Mouse (Mus musculus) small intestine, adult 2 months (tissue): ENCODE data around the gene Gpr183. TPM values are rescaled to one million over a fixed set of nuclear protein-coding genes. Genes with fewer than 3 reads are reported as not detected.

Source experiments
- H3K27ac ChIP-seq: fragments of 200-500 bp; 2 replicates; pipeline ENCODE4 v1.5.1; 2012; ENCODE audit warnings: low read depth, low read length, control low read depth, inconsistent platforms; ENCODE audit not compliant: insufficient read depth
- H3K27me3 ChIP-seq: fragments of 200-500 bp; 2 replicates; pipeline ENCODE4 v1.6.1; 2012; ENCODE audit warnings: mild to moderate bottlenecking, moderate library complexity, low read length, inconsistent platforms; ENCODE audit not compliant: control insufficient read depth, insufficient read depth
- H3K36me3 ChIP-seq: fragments of 200-500 bp; 2 replicates; pipeline ENCODE4 v1.6.1; 2012; ENCODE audit warnings: mild to moderate bottlenecking, low read length, control low read depth, inconsistent platforms; ENCODE audit not compliant: control insufficient read depth, insufficient read depth
- H3K4me1 ChIP-seq: fragments of 200-500 bp; 2 replicates; pipeline ENCODE4 v1.6.1; 2012; ENCODE audit warnings: low read length, inconsistent platforms, mixed read lengths; ENCODE audit not compliant: control insufficient read depth, insufficient read depth, insufficient read length
- H3K4me3 ChIP-seq: fragments of 200-500 bp; 2 replicates; pipeline ENCODE4 v1.5.1; 2012; ENCODE audit warnings: low read depth, mild to moderate bottlenecking, control low read depth, inconsistent platforms, low read length, moderate library complexity
- CTCF ChIP-seq: fragments of 200-500 bp; IDR thresholded peaks from 2 replicates; pipeline ENCODE4 v1.5.1; 2012; ENCODE audit warnings: low read depth, mild to moderate bottlenecking, control low read depth, inconsistent platforms, low read length, moderate library complexity, mixed read lengths; ENCODE audit not compliant: insufficient replicate concordance, insufficient read length; ENCODE audit errors: extremely low read depth
- POLR2A ChIP-seq: fragments of 200-500 bp; IDR thresholded peaks from 2 replicates; pipeline ENCODE4 v1.6.1; 2012; ENCODE audit warnings: low read depth, mild to moderate bottlenecking, control low read depth, inconsistent platforms, low read length, moderate library complexity
- WGBS: fragments of 180-500 bp; shearing (Covaris S2); methylation state at CpG from one replicate; pipeline ENCODE4 v1.1.7; 2018; 5-methylcytosine and 5-hydroxymethylcytosine counted together
- polyA plus RNA-seq: library from polyadenylated mRNA; depleted of rRNA; stranded (reverse); fragments of >200 nt; gene quantifications from 2 replicates; pipeline ENCODE4 v1.2.3, GENCODE M21; 2012

Gpr183 gene
- polyA plus RNA-seq, 1 experiment: 1.8 TPM

DNA sequence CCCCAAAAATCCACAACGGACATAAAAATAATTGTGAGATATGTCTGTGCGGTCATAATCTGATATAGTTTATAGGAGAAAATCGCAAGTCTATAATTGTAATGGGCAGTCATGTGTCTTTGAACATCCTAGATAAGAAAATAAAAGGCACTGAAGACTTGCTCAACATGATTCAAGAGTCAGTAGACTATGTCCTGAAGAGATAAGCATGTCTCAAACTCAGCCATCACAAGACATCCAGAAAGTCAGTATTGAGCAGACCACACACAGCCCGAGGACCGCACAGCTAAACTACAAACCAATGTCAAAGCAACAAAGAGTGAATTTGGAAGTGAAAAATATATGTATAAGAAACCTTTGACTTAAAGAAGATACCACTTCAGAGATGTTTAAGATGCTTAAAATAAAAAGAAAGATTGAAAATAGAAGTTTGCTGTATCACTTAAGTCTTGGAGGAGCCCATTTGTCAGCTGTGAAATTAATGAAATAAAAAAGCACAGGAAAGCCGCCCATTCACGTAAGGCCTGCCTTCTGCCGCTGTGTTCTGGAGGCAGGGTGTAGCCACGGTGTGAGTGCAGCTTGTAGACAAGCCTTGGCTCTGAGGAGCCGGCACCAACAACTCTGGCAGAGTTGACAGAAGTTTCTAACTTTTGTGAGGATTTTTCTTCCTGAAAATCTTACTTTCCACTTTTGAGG is 7.7 kb downstream of the Gpr183 start:
- H3K4me3 ChIP-seq: no peak overlapping the region

DNA sequence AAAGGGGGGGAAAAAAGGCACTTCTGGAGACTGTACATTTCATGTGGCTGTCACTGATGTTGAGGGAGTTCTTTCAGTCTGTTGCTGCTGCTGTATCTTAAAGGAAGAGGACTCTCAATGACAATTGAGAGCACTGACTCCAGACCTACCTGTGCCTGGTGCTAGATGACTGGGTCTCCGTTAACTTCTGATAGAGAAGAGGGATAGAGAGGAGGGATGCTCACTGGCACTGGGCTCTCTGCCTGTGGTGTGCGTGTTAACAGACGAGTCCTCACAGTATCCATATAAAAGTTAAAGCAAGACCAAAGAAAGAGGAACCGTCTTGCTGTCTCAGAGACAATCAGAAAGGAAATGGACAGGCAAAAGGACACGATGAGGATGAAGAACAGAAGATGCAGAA is 8.7 kb downstream of the Gpr183 start:
- peaks cover 14% of the 10 kb centered on the region for H3K4me1 ChIP-seq
- no peaks in the 10 kb centered on the region for H3K27me3 ChIP-seq
- peaks cover 10% of the 10 kb centered on the region for H3K36me3 ChIP-seq
- 90% methylated on average over 5 of the region's 5 CpGs for WGBS
- TF ChIP-seq POLR2A (no peak), CTCF (no peak)
- no peak overlapping the region for H3K27ac ChIP-seq
- H3K4me3 ChIP-seq: no peak overlapping the region

More for the DNA sequence above, 7.7 kb downstream of the Gpr183 start:
- H3K36me3 ChIP-seq: peaks cover 10% of the 10 kb centered on the region
- no peak overlapping the region for H3K27ac ChIP-seq
- H3K4me1 ChIP-seq: peaks cover 15% of the 10 kb centered on the region
- WGBS: 91% methylated on average over 10 of the region's 10 CpGs
- no peaks in the 10 kb centered on the region for H3K27me3 ChIP-seq
- TF ChIP-seq POLR2A: no peak
- TF ChIP-seq CTCF: no peak

DNA sequence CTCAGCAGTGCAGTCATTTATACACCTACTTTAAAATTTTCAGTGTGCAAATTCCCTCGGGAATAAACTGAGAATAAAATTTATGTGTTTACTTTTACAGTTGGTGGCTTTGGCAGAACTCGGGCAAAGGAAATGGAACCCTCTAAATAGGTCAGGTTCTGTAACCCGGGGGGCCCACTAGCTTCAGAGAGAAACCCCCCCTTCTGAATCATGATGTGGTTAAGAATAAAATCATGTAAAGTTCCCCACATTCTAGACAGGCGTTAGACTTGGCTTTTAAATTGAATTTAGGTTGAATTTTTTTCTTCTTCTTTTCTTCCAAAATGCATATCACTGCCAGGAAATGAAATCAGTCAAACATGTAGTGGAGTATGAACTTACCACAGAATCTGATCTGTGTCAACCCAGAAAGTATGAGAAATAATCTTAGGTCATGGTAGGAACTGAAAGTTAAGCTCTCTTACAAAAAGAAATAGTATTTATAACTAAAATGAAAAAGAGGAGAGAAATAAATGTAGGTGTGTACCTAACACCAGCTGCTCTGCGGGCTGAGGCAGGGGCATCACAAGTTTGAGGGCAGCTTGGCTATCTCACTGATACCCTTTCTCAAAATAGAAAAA is 9.7 kb downstream of the Gpr183 start:
- 65% methylated on average over 5 of the region's 5 CpGs for whole genome bisulfite sequencing

DNA sequence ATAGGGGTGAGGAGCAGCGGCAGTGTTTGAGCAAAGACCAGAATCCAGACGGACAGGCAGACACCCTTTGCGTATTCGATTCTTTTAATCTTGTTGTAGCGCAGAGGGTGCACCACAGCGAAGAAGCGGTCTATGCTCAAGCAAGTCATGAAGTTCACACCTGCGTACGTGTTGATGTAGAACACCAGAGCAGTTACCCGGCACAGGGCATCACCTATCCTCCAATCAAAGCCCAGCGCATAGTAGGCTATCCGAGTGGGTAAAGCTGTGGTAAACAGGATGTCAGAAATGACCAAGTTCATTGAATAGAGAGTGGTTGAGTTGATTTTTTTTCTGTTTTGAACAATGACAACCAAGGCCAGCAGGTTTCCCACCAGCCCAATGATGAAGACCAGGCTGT is 10.4 kb downstream of the Gpr183 start:
- Histone ChIP-seq H3K4me3 (no peak overlapping the region), H3K27me3 (no peaks in the 10 kb centered on the region), H3K36me3 (peaks cover 9% of the 10 kb centered on the region), H3K4me1 (peaks cover 18% of the 10 kb centered on the region), H3K27ac (no peak overlapping the region; the same call in 1 of the 2 replicates)
- WGBS: 94% methylated on average over 12 of the region's 12 CpGs
- TF ChIP-seq POLR2A (no peak), CTCF (no peak)

More for the DNA sequence above, 9.7 kb downstream of the Gpr183 start:
- H3K4me3 ChIP-seq: no peak overlapping the region
- peaks cover 9% of the 10 kb centered on the region for H3K36me3 ChIP-seq
- H3K4me1 ChIP-seq: peaks cover 14% of the 10 kb centered on the region
- no peaks in the 10 kb centered on the region for H3K27me3 ChIP-seq
- H3K27ac ChIP-seq: no peak overlapping the region
- TF ChIP-seq CTCF (no peak), POLR2A (no peak)

DNA sequence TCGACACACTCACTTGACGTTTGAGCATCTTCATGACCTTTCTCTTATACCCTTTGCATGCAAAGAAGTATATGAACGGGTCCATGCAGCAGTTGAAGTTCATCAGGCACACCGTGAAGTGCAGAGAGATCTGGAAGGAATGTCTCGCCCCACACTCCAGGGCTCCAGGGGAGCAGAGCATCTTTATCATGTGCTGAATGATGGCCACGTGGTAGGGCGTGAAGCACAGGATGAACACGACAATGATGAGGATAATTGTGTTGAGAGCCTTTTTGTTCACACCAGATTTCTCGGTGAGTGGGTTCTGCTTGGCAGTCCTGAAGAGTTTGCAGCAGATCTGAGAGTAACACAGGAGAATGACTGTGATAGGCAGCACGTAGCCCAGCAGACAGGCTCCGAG is 10.9 kb downstream of the Gpr183 start:
- Histone ChIP-seq H3K27me3 (no peaks in the 10 kb centered on the region), H3K4me3 (no peak overlapping the region), H3K27ac (no peak overlapping the region), H3K36me3 (peaks cover 9% of the 10 kb centered on the region), H3K4me1 (peaks cover 16% of the 10 kb centered on the region; the same call in 1 of the 2 replicates)
- TF ChIP-seq CTCF: no peak
- no peak for TF ChIP-seq POLR2A
- 94% methylated on average over 11 of the region's 11 CpGs for WGBS

DNA sequence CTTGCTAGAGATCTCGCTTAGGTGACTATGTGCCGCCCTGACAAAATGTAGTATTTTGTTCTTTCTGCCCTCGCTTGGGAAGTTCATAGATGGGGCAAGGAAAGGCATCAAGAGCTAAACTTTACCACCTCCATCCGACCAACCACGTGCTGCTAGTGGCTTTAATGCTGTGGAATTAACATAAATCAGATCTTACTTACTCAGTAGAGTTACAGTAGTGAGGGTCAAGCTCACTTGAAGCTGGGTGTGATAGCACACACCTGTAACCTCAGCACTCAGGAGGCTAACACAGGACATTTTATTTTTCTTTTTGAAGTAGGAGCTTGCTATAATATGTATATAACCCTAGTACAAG is 13.0 kb downstream of the Gpr183 start:
- peaks cover 7% of the 10 kb centered on the region; the same call in 1 of the 2 replicates for H3K4me1 ChIP-seq
- H3K27me3 ChIP-seq: no peaks in the 10 kb centered on the region
- H3K36me3 ChIP-seq: peaks cover 9% of the 10 kb centered on the region
- no peak overlapping the region for H3K4me3 ChIP-seq
- 92% methylated on average over 5 of the region's 5 CpGs for WGBS
- H3K27ac ChIP-seq: no peak overlapping the region
- TF ChIP-seq CTCF (no peak), POLR2A (no peak)

DNA sequence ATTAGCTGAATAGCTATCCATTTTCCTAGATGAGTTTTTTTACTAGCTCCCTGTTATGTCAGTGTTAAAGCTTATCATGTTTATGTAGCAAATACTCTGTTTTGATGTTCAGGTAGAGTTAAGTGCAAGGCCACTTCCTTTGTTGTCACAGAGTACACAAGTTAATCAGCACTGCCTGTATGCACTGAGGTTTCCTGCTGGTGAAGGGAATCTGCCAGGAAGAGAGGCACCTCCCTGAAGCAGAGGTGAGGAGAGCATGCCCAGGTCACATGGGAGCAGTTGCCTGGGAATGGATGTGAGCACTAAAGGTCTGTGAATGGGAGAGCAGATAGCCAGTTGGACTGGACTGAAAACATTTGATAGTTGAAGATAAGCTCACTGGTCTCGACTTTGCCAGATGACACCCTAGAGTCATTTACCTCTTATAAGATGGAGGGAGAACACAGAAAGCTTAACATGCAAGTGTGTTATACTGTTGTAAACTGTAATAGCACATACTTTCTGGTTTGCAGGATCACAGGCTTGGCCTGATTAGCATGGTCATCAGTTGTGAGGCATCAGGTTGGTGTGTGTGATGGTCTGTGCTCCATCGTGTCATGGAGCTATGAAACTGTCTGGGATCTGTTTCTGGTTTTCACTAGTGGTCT is 13.5 kb downstream of the Gpr183 start:
- TF ChIP-seq POLR2A (no peak), CTCF (no peak)
- 54% methylated on average over 2 of the region's 2 CpGs for WGBS
- no peak overlapping the region for H3K27ac ChIP-seq

More for the DNA sequence above, 13.5 kb downstream of the Gpr183 start:
- peaks cover 7% of the 10 kb centered on the region; the same call in 1 of the 2 replicates for H3K4me1 ChIP-seq
- no peaks in the 10 kb centered on the region for H3K27me3 ChIP-seq
- H3K4me3 ChIP-seq: no peak overlapping the region
- peaks cover 9% of the 10 kb centered on the region for H3K36me3 ChIP-seq
